In genomic region chr17:12741218-12741968, GRCm38 (mm10) we compare ENCODE assay signal across 8 mouse cellular contexts. TPM values are rescaled to one million over a fixed set of nuclear protein-coding genes. Genes with fewer than 3 reads are reported as not detected.
DNase-seq lines count a peak whose midpoint lies in the region; ATAC-seq lines count a peak whose summit lies in the region.

No protein-coding gene starts in this region.

- WGBS in heart, embryonic 10.5 days: 49% methylated on average over 45 of the region's 45 CpGs
- WGBS in liver, embryonic 16.5 days (ENCODE audit: insufficient replicate concordance): 41% methylated on average over 44 of the region's 45 CpGs

- H3K36me3 ChIP-seq in heart, embryonic 10.5 days: peaks cover 93% of the 10 kb centered on the region
- H3K36me3 ChIP-seq in liver, embryonic 16.5 days (ENCODE audit: control insufficient read depth, insufficient read depth): peaks cover 22% of the 10 kb centered on the region

- H3K9me3 ChIP-seq in heart, embryonic 10.5 days: peaks cover 16% of the 10 kb centered on the region
- peaks cover 6% of the 10 kb centered on the region; the same call in 1 of the 2 replicates for H3K9me3 ChIP-seq in liver, embryonic 16.5 days (replicated peaks; ENCODE audit: control insufficient read depth, low read length)

- peak overlapping the region; percentile 58 for H3K4me2 ChIP-seq in liver, embryonic 16.5 days (ENCODE audit: low read depth, low read length)

- H3K27me3 ChIP-seq in heart, embryonic 10.5 days (ENCODE audit: insufficient read depth, poor library complexity, severe bottlenecking): no peaks in the 10 kb centered on the region
- H3K27me3 ChIP-seq in liver, embryonic 16.5 days (ENCODE audit: control insufficient read depth, insufficient read depth, low read depth, low read length): no peaks in the 10 kb centered on the region

- H3K4me1 ChIP-seq in heart, embryonic 10.5 days: peaks cover 72% of the 10 kb centered on the region
- peaks cover 39% of the 10 kb centered on the region for H3K4me1 ChIP-seq in liver, embryonic 16.5 days (ENCODE audit: control insufficient read depth, low read depth, low read length)

- ATAC-seq in liver, embryonic 16.5 days (ENCODE audit: low read depth): peak; percentile 65

- DNase-seq in 3T3-L1 (ENCODE audit: low read depth, low spot score): peak; percentile 90
- DNase-seq in adrenal gland, adult (ENCODE audit: inconsistent age in 2 of 2, low spot score in 1 of 2): peak; percentile 82 to 92
- DNase-seq in embryo, embryonic 9.5 days (ENCODE audit: extremely low spot score): peak; percentile 74
- DNase-seq in heart, embryonic 10.5 days (ENCODE audit: low spot score): peak; percentile 93
- DNase-seq in kidney, adult 8-10 months: peak; percentile 73
- DNase-seq in neural tube, embryonic 10.5 days (ENCODE audit: extremely low spot score, low spot score): peak; percentile 59
- peak; percentile 72 for DNase-seq in testis, postnatal 10 days (ENCODE audit: low spot score)

- H3K9ac ChIP-seq in liver, embryonic 16.5 days (ENCODE audit: low read depth, low read length): peak overlapping the region; percentile 52

- H3K4me3 ChIP-seq in heart, embryonic 10.5 days: peak overlapping the region; percentile 72
- H3K4me3 ChIP-seq in liver, embryonic 16.5 days (ENCODE audit: low read depth, low read length): peak overlapping the region; percentile 60

- H3K27ac ChIP-seq in heart, embryonic 10.5 days: peak overlapping the region; percentile 92
- peak overlapping the region; percentile 54 for H3K27ac ChIP-seq in liver, embryonic 16.5 days (ENCODE audit: low read length)

RNA-seq across cellular contexts. Expression of gene Igf2r, which starts 28.1 kb away (rescaled TPM):
- 141 and 272 TPM in 2 replicates for polyA plus RNA-seq in heart, embryonic 10.5 days (2016; fragmentation: Nextera tagmentation; extraction: Ambion mirVana)
- polyA plus RNA-seq in liver, embryonic 16.5 days (2015; fragmentation: Nextera tagmentation; extraction: Ambion mirVana): 15.3 and 17.7 TPM in 2 replicates

Comparison
In these comparisons a context has a peak if more than half of its experiments do, and no peak if none do; other contexts are left out.
1. Peak in every context shown above with its lines: DNase-seq, ATAC-seq, H3K4me3 ChIP-seq and H3K27ac ChIP-seq.